Mouse (Mus musculus): ENCODE data around the gene Sema5a. TPM values are rescaled to one million over a fixed set of nuclear protein-coding genes. Genes with fewer than 3 reads are reported as not detected.

The Sema5a gene
- total RNA-seq, 2 experiments from 2014 or later = 15.5 to 18.0 TPM

DNA sequence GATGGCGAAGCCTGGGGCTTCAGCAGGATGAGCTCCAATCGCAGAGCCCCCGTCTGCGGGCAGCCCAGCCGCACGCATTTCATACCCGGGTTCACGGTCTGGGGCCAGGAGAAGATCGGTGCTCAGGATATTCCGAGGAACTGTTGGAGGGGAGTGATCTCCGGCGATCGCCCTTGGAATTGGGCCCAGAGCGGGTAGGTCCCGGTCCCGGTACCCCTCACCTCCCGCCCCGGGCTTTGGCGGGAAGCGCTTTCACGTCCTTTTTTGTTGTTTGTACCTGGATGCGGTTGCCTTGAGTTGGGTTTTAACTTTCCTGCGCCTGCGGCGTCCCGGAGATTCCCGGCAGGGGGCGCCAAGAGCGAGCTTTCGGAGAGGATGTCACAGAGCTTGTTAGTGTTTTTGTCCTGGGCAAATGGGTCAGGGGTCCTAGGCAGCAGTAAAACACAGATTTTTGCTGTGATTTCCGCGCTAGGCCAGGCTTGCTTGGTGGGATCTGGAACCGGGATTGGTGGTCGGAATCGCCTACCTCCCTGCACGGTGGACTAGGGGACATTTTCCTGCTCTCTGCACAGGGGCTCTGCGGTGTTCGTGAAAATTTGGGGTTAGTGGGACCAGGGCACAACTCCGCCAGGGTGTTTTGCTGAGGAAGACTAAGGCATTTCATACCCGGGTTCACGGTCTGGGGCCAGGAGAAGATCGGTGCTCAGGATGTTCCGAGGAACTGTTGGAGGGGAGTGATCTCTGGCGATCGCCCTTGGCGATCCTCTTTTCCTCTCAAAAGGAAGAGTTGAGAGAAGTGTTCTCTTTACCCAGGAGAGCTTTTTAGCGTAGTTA, 1.4 kb downstream of the Sema5a start:
- peak; percentile 89 to 91 for DNase-seq (ENCODE audit: low spot score in 2 of 2)

DNA sequence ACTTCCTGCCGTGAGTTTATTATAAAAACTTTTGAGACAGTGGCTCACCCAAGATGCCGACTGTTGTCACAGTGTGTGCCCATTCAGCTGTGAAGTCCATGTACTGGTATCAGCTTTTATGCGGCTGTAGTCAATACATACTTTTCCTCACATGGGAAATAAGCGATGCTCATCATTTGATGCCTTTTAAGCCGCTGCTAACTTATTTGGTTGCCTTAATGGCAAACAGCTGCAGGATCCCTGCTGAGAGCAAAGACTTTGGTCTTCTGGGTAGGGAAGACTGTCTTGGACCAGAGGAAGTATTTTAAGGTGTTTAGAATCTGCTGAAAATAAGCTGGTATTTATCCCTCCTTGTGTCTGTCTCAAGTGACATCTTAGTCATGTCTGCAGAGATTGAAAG, 2.7 kb downstream of the Sema5a start:
- DNase-seq (ENCODE audit: low spot score in 2 of 2) = no peak

DNA sequence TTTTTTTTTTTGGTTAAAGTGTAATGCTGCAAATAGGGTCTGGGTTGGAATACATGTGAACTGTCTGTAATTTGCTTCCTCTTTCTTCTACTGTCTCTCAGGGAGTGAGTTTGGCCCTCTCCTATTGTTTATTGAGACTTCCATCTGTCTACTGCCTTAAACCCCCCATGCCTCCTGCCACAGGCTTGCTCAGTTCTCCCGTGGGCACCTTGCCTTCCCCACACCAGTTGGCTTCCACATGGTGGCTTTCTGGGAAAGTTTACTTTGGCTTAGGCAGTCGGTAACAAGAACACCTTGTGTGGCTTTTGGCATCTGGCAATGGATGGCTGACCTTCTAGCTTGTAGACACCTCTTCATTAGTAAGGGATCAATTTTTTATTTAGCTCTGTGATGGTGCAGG, 10.2 kb downstream of the Sema5a start:
- DNase-seq (ENCODE audit: low spot score in 2 of 2) = no peak

DNA sequence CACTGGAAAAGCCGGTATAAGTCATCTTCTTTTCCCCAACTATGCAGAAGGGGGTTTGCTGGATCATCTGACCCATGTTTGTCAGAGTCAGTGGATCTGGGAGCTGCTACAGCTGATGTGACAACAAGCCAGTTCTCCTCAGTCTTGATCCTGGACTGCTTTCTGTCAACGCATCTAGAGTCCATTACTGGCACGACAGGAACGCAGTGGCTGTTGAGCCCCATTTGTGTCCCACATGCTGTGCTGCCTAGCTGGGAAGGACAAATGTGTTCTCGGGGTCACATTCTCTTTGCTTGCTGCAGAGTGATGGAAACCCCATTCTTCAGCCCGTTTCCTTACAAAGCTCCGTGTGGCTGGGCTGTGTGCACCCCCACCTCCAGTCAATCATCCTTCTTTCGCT, 12.7 kb downstream of the Sema5a start:
- no peak for DNase-seq (ENCODE audit: low spot score in 2 of 2)

DNA sequence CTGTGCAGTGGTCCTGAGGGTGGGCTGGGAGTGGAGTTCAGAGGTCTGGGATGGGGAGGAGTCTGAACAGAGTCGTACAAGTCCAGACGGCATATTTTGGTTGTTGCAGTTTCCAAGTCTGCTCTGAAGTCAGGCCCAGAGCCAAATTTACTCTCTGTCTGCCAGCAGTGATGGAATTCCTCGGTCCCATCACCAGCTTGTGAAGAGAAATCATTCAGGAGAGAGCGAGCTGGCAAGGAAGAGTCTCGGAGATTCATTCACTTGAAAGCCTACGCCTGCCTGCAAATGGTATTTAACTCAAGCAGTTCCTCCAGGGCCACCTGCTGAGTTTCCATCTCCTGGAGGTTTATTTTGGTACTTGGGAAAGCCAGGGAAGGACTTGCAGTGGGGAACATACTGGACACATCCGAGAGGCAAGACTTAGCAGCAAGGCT, 13.3 kb downstream of the Sema5a start:
- DNase-seq (ENCODE audit: low spot score in 2 of 2) = peak; percentile 29 to 53

DNA sequence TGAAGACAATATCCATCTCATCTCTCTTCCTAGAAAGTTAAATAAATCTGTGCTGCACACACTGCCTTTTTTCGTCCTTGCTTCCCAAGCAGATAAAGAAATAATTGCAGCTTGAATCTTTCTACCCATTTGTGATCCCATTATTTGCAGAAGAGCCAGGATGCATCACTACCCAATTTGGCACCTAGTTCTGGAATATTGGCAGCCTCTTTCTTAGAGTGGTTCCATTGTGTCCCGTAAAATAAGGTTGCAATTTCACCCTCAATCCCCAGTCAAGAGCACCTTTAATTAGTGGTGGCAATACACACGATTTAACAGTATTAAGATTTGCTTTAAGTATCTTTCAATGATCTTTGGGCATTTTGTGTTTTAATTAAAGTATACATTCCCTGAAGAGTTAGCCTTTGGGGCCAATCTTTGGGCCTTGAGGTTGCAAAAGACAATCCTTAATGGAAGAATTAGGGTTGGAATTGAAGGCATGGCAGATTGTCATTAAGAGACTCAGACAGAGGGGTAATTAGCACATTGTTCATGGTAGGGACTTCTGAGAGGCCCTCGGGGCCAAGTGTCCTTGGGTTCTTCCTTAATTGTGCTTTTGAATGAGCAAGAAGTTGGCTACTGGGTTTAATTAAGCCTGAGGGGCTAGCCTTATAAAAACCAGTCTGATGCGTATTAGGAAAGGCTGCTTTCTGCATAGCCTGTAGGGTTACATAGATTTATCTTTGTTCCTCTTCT, 14.9 kb downstream of the Sema5a start:
- DNase-seq (ENCODE audit: low spot score in 2 of 2) = no peak

DNA sequence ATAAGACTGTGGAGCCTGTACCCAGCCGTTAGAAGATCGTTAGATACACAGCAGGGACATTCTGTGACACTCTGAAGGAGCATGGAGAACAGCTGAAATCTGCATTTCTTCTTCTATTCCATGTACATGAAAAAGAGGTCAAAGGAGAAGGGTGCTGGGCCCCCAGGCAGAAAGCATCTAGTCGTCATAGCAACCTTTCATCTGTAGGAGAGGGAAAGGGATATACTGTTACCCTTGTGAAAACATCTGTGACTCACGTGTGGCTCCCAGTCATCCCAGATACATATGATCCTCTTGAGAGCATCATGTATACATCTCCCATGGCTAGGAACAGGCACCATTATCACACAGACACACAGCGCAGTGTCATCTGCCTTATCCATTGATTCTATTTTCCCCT, 16.3 kb downstream of the Sema5a start:
- DNase-seq (ENCODE audit: low spot score in 2 of 2) = no peak

DNA sequence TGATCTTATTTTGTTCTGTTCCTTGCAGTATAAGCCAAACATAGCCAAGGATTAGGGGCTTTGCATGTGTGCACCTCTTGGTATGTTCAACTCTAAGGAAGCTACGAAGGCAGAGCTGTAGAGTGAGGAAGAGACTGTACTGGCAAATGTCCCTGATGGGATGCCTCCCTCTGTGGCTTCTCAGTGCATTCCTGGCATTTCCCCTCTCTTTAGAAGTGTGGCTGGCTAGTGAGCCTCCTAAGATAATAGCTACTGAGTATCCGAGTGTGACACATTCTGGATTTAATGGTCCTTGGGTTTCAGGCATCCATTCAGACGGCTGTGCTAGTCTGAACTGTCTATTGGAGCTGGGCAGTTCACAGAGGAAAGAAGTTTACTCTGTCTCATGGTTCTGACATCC, 19.0 kb downstream of the Sema5a start:
- no peak for DNase-seq (ENCODE audit: low spot score in 2 of 2)

DNA sequence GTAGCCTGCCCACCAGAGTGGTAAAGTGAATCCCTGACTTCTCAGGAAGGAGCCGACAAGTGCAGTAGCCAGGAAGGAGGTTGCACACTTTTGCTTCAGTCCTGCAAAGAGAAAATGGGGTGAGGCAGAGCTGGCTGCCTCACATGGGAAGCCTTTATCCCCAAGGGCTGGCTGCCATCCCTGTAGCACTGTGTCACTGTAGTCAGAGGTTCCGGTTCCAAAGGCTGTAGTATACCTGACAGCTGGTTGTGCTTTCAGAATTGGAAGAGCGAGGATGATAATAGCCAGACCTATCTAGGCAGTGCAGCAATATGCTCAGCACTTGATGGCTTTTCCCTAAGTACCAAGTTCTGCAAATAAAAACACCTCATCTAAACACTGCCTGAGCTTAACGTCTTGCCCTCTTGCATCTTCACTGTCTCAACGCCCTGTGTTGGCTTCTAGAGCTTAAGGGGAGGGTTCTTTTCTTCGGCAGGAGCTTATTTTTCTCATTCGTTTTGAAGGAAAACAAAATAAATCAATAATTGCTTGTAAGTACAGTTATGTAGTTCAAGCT, 20.3 kb downstream of the Sema5a start:
- no peak for DNase-seq (ENCODE audit: low spot score in 2 of 2)

DNA sequence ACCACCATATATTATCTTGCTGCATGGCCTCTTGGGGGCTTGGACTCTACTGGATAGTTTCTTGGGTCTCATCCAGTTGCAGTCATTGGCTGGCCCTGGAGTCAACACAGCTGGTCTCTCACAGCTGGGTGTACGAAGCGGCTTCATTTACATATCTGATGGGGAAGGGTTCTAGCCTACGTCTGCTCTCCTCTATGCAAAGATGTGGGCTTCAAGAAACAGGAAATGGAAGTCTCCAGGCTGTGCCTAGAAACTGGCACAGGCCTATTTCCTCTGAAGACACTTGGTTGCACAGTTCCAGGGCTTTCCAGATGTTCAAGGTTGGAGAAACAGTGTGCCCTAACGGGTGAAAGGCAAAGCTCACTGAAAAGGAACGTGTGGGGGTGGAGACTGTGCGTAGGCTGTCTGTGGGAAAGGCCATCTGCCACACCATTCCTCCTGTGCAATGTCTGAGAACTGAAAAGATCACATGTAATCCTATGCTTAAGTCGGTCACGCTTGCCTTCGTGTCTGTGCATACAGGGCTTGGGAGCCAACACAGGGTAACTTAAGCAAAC, 20.8 kb downstream of the Sema5a start:
- DNase-seq (ENCODE audit: low spot score in 2 of 2) = peak in 1 of 2 experiments; percentile 23

DNA sequence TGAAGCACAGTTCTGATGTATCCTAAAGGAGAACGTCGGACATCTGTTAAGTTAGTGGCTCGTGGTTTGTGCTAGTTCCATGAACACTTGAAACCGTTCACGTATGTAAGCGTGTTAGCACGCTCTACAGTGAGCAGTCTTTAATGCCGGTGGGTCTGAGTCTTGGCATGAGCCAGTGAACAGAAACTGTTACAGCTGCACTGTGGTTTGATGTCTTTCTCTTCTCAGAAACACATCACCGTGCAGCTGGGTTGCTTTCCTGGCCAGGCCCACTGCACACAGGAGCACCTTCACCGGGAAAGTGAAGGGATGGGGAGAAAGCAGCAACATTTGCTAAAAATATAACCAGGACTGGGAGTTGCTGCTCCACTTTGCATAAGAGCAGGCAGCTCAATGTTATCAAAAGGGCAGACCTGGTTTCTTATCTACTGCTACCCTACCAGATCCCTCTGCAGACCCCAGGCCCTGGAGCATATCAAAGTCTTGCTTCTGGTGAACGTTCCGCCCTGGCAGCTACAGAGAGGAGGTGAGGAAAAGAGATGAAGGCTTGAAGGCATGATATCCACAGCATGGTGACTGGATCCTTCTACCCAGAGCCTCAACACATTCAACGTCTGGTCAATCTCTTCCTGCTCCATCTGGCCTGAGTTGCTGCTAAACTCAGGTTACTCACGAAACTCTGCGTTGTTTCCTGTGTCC, 21.7 kb downstream of the Sema5a start:
- no peak for DNase-seq (ENCODE audit: low spot score in 2 of 2)

DNA sequence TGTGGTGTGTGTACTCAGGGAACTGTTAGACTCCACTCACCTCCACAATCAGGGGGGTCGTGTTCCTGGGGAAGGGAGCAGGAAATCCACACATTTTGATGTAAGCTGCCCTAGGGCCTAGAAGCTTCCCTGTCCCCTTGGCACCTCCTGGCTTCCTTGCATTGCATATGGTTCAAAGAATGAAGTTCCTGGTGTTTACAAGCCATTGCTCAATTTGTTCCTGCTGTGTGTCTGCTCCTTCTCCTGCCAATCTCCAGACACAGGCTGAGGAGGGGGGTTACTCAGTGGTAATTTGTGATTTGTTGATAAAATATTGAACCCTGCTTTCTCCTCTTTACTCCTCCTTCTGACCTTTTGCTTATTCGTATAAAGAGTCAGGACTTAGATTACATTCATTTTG, 25.5 kb downstream of the Sema5a start:
- no peak for DNase-seq (ENCODE audit: low spot score in 2 of 2)

DNA sequence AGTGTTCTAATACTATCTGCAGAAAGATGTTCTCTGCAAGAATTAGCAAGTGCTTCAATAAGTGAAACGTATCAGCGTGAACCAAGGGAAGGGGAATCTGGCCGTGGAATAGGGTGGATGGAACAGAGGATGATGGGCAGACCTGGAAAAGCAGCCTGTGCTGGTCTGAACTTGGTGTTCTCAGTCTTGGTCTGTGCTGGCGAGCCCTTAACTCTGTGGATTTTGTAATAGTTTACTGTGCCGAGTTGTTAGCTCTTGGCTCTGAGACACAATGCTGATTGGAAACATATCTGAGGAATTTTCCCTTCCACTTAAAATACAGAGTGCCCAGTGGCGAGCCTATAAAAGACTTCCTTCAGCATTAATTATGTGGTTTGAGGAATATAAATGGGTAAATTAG, 29.3 kb downstream of the Sema5a start:
- DNase-seq (ENCODE audit: low spot score in 2 of 2) = no peak

DNA sequence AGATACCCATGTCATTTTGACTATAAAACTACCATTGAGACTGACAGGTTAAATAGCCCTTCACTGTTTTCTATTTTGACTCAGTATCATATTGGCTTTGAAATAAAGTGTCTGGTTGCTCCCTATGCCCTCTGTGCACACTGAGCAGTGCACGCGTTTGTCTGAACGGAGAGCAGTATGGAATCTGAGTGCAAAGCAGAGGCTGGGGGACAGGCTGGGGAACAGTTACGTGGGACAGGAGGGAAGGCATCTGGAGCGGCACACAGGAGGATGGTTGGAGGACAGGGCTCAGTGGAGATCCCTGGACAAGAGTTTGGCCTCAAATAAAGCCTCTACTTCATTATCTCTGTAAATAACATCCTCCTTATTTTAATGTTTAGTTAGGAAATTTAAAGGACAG, 30.4 kb downstream of the Sema5a start:
- no peak for DNase-seq (ENCODE audit: low spot score in 2 of 2)

DNA sequence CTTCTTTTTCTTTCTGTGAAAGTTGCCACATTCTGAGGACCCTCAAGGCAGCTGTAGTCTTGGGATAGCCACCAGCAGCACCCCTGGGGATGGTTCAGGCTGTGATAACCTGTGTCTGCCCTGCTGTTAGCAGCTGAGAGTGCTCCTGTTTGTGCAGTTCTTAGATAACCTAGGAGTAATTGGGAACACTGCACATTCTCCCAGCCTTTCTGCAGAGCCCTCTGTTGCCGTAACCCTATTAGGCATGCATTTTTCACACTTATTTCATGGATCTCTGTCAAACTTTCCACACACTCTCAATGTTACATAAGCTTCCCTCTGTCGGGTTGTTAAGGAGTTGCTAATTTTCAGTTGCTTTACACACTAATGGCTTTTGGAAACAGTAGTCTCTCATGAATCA, 34.0 kb downstream of the Sema5a start:
- DNase-seq (ENCODE audit: low spot score in 2 of 2) = no peak

DNA sequence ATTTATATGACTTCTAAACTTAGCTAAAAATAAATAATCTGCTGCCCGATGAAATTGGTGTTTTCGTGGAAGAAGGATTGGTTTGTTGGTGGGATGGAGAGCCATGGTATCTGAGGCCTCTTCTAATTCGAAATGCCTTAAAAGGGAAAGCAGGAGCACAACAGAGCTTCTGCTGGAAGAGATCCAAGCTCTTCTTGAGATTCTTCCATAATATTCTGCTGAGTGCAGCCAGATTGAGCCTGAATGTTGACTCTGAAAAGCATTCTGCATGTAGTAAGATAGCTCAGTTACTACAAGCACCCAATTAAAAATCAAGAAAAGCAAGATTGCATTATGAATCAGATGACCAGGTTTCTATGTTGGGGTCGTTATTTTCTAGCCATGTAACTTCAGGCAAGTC, 36.8 kb downstream of the Sema5a start:
- DNase-seq (ENCODE audit: low spot score in 2 of 2) = no peak

DNA sequence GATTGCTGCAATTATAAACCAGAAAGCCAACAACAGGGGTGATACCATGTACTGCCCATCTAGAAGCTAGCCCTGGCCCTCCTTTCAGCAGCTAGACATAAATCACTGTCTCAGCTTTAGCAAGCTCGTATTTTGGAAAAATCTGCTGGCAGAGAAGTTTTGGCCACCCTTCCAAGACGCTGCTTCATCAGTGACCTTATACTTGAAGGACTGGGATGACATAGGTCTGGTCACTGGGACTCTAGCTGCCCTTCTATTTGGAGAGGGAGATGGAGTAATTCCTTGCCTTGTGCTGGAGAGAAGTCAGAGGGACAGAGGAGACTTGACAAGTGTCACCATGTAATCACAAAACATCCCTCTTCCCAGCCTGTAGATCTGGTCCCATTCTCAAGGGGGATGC, 40.1 kb downstream of the Sema5a start:
- DNase-seq (ENCODE audit: low spot score in 2 of 2) = no peak

DNA sequence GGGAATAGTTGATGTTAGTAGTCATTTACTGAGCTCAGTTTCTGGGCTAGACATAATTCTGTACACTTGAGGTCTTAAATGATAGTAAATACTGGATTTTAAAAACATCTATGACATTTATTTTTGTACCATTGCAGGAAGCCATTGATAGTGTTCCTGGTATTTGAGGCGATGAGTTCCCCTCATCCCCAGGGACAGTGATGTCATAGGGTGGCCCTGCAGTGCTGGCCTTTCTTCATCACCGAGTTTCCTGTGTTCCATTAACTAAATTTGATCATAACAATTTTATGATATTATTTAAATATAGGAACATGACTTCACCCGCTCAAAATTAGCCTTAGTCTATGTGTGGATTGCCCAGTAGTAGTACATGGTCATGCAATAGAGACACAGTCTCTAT, 41.7 kb downstream of the Sema5a start:
- no peak for DNase-seq (ENCODE audit: low spot score in 2 of 2)

DNA sequence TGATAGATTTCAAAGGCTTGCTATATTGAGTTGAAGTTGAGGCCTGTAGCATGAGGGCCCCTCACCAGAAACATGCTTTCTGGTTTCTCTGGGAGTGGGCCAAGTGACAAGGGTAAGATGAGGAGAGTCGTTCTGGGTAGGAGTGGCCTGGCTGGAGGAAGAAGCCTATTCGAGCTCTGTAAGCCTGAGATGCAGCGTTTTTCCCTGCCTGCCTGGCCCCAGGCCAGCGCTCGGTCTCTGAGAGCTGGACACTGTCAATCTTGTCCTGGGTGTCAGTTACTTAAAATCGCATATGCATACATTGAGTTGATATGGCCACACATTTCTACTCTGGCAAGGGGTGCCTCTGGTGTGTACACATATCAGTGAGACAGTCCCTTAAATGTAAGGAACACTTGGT, 43.9 kb downstream of the Sema5a start:
- DNase-seq (ENCODE audit: low spot score in 2 of 2) = no peak

DNA sequence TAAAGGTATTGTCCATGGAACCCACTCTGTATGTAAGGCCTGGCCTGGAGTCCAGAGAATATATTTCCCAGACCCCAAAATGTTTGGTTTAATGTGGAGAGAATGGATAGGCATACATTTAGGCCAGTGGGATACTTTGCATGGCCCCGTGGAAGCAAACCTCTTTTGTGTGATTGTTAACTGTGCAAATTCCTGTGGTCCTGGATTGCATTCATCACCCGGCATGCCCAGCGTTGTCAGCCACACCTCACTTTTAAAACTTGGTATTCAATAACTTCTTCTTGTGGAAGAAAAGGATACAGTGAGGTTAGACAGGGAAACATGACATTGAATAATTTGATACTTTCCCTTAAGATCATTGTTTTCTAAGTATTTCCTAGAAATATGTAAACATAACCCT, 46.4 kb downstream of the Sema5a start:
- no peak for DNase-seq (ENCODE audit: low spot score in 2 of 2)

DNA sequence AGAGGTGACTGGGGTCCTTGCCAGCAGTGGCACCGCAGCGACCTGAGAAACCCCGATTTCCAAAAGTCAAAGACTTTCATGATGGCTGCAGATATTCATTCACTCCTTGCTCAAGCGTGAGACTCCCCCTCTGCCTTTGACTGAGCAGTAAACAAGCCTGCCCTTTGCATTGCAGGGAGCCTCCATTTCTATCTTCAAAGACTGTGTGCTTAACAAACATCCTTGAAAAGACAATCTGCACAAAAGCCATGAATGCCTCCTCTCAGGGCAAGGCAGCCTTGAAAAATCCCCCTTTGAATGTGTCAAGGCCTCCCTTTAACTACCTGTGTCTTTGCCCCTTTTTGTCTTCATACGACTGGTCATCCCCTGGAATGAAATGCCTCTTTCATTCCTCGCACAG, 51.9 kb downstream of the Sema5a start:
- no peak for DNase-seq (ENCODE audit: low spot score in 2 of 2)

Data from left cerebral cortex, adult 18-20 months (tissue).